Mouse (Mus musculus) forebrain, embryonic 13.5 days (tissue): ENCODE data around the gene Klf7. TPM values are rescaled to one million over a fixed set of nuclear protein-coding genes. Genes with fewer than 3 reads are reported as not detected.

ENCODE experiments used
- ATAC-seq: fragments of 200-750 bp; cut with Nextera tagmentation; 2 replicates; pipeline ENCODE4 v1.8.0; 2017
- H3K27ac ChIP-seq: fragments of 300-500 bp; sonication (generic); 2 replicates; pipeline ENCODE4 v1.5.1; 2015; ENCODE audit warnings: inconsistent platforms, mild to moderate bottlenecking, moderate library complexity
- H3K27me3 ChIP-seq: fragments of 300-500 bp; sonication (generic); 2 replicates; pipeline ENCODE4 v1.6.1; 2015; ENCODE audit warnings: mild to moderate bottlenecking, inconsistent platforms
- H3K36me3 ChIP-seq: fragments of 300-500 bp; sonication (generic); 2 replicates; pipeline ENCODE4 v1.6.1; 2015; ENCODE audit warnings: mild to moderate bottlenecking, inconsistent platforms; ENCODE audit not compliant: poor library complexity, severe bottlenecking
- H3K4me1 ChIP-seq: fragments of 300-500 bp; sonication (generic); 2 replicates; pipeline ENCODE4 v1.6.1; 2015; ENCODE audit warnings: inconsistent platforms
- H3K4me2 ChIP-seq: fragments of 300-500 bp; sonication (generic); 2 replicates; pipeline ENCODE4 v1.6.1; 2015; ENCODE audit warnings: inconsistent platforms, mild to moderate bottlenecking, moderate library complexity
- H3K4me3 ChIP-seq: fragments of 300-500 bp; sonication (generic); 2 replicates; pipeline ENCODE4 v1.5.1; 2015; ENCODE audit warnings: mild to moderate bottlenecking, inconsistent platforms
- H3K9ac ChIP-seq: fragments of 300-500 bp; sonication (generic); 2 replicates; pipeline ENCODE4 v1.6.1; 2015; ENCODE audit warnings: mild to moderate bottlenecking, inconsistent platforms
- H3K9me3 ChIP-seq: fragments of 300-500 bp; sonication (generic); replicated peaks from 2 replicates; pipeline ENCODE4 v1.6.1; 2016; ENCODE audit warnings: inconsistent platforms
- WGBS: fragments of 180-500 bp; shearing (Covaris S2); methylation state at CpG from one replicate; pipeline ENCODE4 v1.1.7; 2015; 5-methylcytosine and 5-hydroxymethylcytosine counted together
- polyA plus RNA-seq: library from polyadenylated mRNA; unstranded; fragments of >200 nt; fragmentation: Nextera tagmentation; extraction: Ambion mirVana; gene quantifications from 2 replicates; pipeline ENCODE4 v1.2.1, GENCODE M21; 2015

Gene Klf7
- polyA plus RNA-seq, 1 experiment from 2014 or later: 66.4 TPM

- H3K9ac ChIP-seq: no peak overlapping the region
Observed at GRCm38 (mm10) chr1:64003525-64004291, 118.4 kb downstream of the Klf7 start.

GRCm38 (mm10) chr1:64002036-64002435 is 120.0 kb downstream of the Klf7 start:
- ATAC-seq: no peak
- Histone ChIP-seq H3K27ac (no peak overlapping the region), H3K4me1 (peaks cover 20% of the 10 kb centered on the region), H3K9me3 (no peaks in the 10 kb centered on the region), H3K4me3 (no peak overlapping the region), H3K9ac (no peak overlapping the region), H3K27me3 (no peaks in the 10 kb centered on the region), H3K36me3 (no peaks in the 10 kb centered on the region), H3K4me2 (no peak overlapping the region)
- 90% methylated on average over 6 of the region's 6 CpGs for WGBS

More at GRCm38 (mm10) chr1:64003525-64004291, 118.4 kb downstream of the Klf7 start:
- no peaks in the 10 kb centered on the region for H3K36me3 ChIP-seq
- no peaks in the 10 kb centered on the region for H3K27me3 ChIP-seq
- H3K9me3 ChIP-seq: no peaks in the 10 kb centered on the region
- H3K4me2 ChIP-seq: no peak overlapping the region
- ATAC-seq: peak; percentile 46; the same call in 1 of the 2 replicates
- no peak overlapping the region for H3K4me3 ChIP-seq
- peak overlapping the region; percentile 44 for H3K27ac ChIP-seq
- H3K4me1 ChIP-seq: peaks cover 25% of the 10 kb centered on the region
- WGBS: 14% methylated on average over 9 of the region's 9 CpGs

- no peaks in the 10 kb centered on the region for H3K9me3 ChIP-seq
- H3K27ac ChIP-seq: no peak overlapping the region
- H3K4me2 ChIP-seq: no peak overlapping the region
- H3K36me3 ChIP-seq: no peaks in the 10 kb centered on the region
- H3K9ac ChIP-seq: no peak overlapping the region
- no peaks in the 10 kb centered on the region for H3K27me3 ChIP-seq
- WGBS: 84% methylated on average over 2 of the region's 2 CpGs
- ATAC-seq: no peak
- H3K4me3 ChIP-seq: no peak overlapping the region
- peaks cover 26% of the 10 kb centered on the region for H3K4me1 ChIP-seq
Observed at GRCm38 (mm10) chr1:64000597-64000996, 121.5 kb downstream of the Klf7 start.

- Histone ChIP-seq H3K9me3 (no peaks in the 10 kb centered on the region), H3K4me2 (no peak overlapping the region), H3K36me3 (no peaks in the 10 kb centered on the region), H3K27ac (no peak overlapping the region), H3K4me1 (peaks cover 37% of the 10 kb centered on the region), H3K4me3 (no peak overlapping the region), H3K27me3 (no peaks in the 10 kb centered on the region), H3K9ac (no peak overlapping the region)
- ATAC-seq: no peak
- 73% methylated on average over 8 of the region's 8 CpGs for WGBS
Observed at GRCm38 (mm10) chr1:63999481-63999880, 122.6 kb downstream of the Klf7 start.

GRCm38 (mm10) chr1:63998901-63999300 is 123.2 kb downstream of the Klf7 start:
- no peak for ATAC-seq
- H3K27ac ChIP-seq: no peak overlapping the region
- H3K27me3 ChIP-seq: no peaks in the 10 kb centered on the region
- H3K9ac ChIP-seq: no peak overlapping the region
- H3K36me3 ChIP-seq: no peaks in the 10 kb centered on the region
- H3K4me3 ChIP-seq: no peak overlapping the region
- WGBS: 86% methylated on average over 4 of the region's 4 CpGs
- H3K4me2 ChIP-seq: no peak overlapping the region
- H3K4me1 ChIP-seq: peaks cover 39% of the 10 kb centered on the region
- H3K9me3 ChIP-seq: no peaks in the 10 kb centered on the region

GRCm38 (mm10) chr1:63998139-63998538 is 123.9 kb downstream of the Klf7 start:
- Histone ChIP-seq H3K4me1 (peaks cover 39% of the 10 kb centered on the region), H3K27ac (no peak overlapping the region), H3K9ac (no peak overlapping the region), H3K4me2 (no peak overlapping the region), H3K4me3 (no peak overlapping the region), H3K27me3 (no peaks in the 10 kb centered on the region), H3K9me3 (no peaks in the 10 kb centered on the region), H3K36me3 (no peaks in the 10 kb centered on the region)
- no peak for ATAC-seq
- WGBS: 79% methylated on average over 2 of the region's 2 CpGs

- ATAC-seq: no peak
Observed at GRCm38 (mm10) chr1:63995828-63996227, 126.3 kb downstream of the Klf7 start.

GRCm38 (mm10) chr1:63995137-63995492 is 127.0 kb downstream of the Klf7 start:
- H3K4me1 ChIP-seq: peaks cover 38% of the 10 kb centered on the region
- no peak overlapping the region for H3K4me3 ChIP-seq
- H3K27ac ChIP-seq: peak overlapping the region; percentile 71
- H3K9me3 ChIP-seq: no peaks in the 10 kb centered on the region
- ATAC-seq: no peak; the same call in 1 of the 2 replicates
- H3K9ac ChIP-seq: 0 out of 2 replicates have a peak overlapping the region, but pooled peaks have one; percentile 31
- 0 out of 2 replicates have a peak overlapping the region, but pooled peaks have one; percentile 41 for H3K4me2 ChIP-seq
- H3K36me3 ChIP-seq: no peaks in the 10 kb centered on the region
- WGBS: 41% methylated on average over 5 of the region's 5 CpGs
- no peaks in the 10 kb centered on the region for H3K27me3 ChIP-seq

More at GRCm38 (mm10) chr1:63995828-63996227, 126.3 kb downstream of the Klf7 start:
- Histone ChIP-seq H3K9ac (no peak overlapping the region), H3K4me1 (peaks cover 38% of the 10 kb centered on the region), H3K36me3 (no peaks in the 10 kb centered on the region), H3K4me2 (no peak overlapping the region), H3K4me3 (no peak overlapping the region), H3K9me3 (no peaks in the 10 kb centered on the region), H3K27me3 (no peaks in the 10 kb centered on the region), H3K27ac (no peak overlapping the region)
- WGBS: 16% methylated on average over 4 of the region's 4 CpGs

GRCm38 (mm10) chr1:63994248-63995136 is 127.6 kb downstream of the Klf7 start:
- peak overlapping the region; percentile 41 for H3K4me2 ChIP-seq
- no peaks in the 10 kb centered on the region for H3K27me3 ChIP-seq
- 7% methylated on average over 19 of the region's 19 CpGs for WGBS
- no peak overlapping the region for H3K4me3 ChIP-seq
- peaks cover 34% of the 10 kb centered on the region for H3K4me1 ChIP-seq
- no peaks in the 10 kb centered on the region for H3K36me3 ChIP-seq
- peak; percentile 87 for ATAC-seq
- H3K9me3 ChIP-seq: no peaks in the 10 kb centered on the region
- peak overlapping the region; percentile 31; the same call in 1 of the 2 replicates for H3K9ac ChIP-seq
- H3K27ac ChIP-seq: peak overlapping the region; percentile 71

- H3K4me3 ChIP-seq: no peak overlapping the region
- no peaks in the 10 kb centered on the region for H3K27me3 ChIP-seq
- peaks cover 36% of the 10 kb centered on the region for H3K4me1 ChIP-seq
- no peak overlapping the region for H3K27ac ChIP-seq
- no peaks in the 10 kb centered on the region for H3K9me3 ChIP-seq
- no peaks in the 10 kb centered on the region for H3K36me3 ChIP-seq
- no peak for ATAC-seq
- no peak overlapping the region for H3K4me2 ChIP-seq
- no peak overlapping the region for H3K9ac ChIP-seq
- 88% methylated on average over 5 of the region's 5 CpGs for WGBS
Observed at GRCm38 (mm10) chr1:63992506-63992905, 129.6 kb downstream of the Klf7 start.

GRCm38 (mm10) chr1:63990416-63990815 is 131.7 kb downstream of the Klf7 start:
- Histone ChIP-seq H3K4me2 (no peak overlapping the region), H3K4me3 (no peak overlapping the region), H3K9me3 (no peaks in the 10 kb centered on the region), H3K27ac (no peak overlapping the region), H3K9ac (no peak overlapping the region), H3K27me3 (no peaks in the 10 kb centered on the region), H3K4me1 (peaks cover 31% of the 10 kb centered on the region), H3K36me3 (no peaks in the 10 kb centered on the region)
- no peak for ATAC-seq
- 97% methylated on average over 6 of the region's 6 CpGs for WGBS

- ATAC-seq: no peak
- Histone ChIP-seq H3K27ac (no peak overlapping the region), H3K4me1 (peaks cover 17% of the 10 kb centered on the region), H3K9ac (no peak overlapping the region), H3K27me3 (no peaks in the 10 kb centered on the region), H3K4me2 (no peak overlapping the region), H3K4me3 (no peak overlapping the region), H3K36me3 (no peaks in the 10 kb centered on the region), H3K9me3 (no peaks in the 10 kb centered on the region)
- 68% methylated on average over 2 of the region's 2 CpGs for WGBS
Observed at GRCm38 (mm10) chr1:63980733-63981132, 141.3 kb downstream of the Klf7 start.
